Mouse (Mus musculus) duodenum, adult 2 months (tissue): ENCODE results near the gene Gm5431. TPM values are rescaled to one million over a fixed set of nuclear protein-coding genes. Genes with fewer than 3 reads are reported as not detected.

Experiments
- polyA plus RNA-seq: library from polyadenylated mRNA; depleted of rRNA; stranded (reverse); fragments of >200 nt; gene quantifications from 2 replicates; pipeline ENCODE4 v1.2.3, GENCODE M21; 2012; ENCODE audit warnings: low replicate concordance; rRNA removed

Gm5431 gene
- polyA plus RNA-seq: 0.06 and 0.66 TPM in 2 replicates

GRCm38 (mm10) chr11:48902021-48902420, at the start of gene Gm5431:
TSS of gene Gm5431 (minus strand) at chr11:48902214.

DNA sequence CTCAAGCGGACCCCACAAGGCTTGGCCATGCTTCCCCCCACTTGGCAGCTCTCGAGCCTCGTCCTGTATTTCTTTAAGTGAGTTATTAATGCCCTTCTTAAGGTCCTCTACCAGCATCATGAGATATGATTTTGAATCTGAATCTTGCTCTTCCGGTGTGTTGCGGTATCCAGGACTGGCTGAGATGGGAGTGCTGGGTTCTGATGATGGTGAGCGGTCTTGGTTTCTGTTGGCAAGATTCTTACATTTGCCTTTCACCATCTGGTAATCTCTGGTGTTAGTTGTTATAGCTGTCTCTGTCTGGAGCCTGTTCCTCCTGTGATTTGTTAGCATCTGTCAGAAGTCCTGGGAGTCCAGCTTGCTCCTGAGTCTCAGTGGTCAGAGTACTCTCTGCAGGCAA, 44.1 kb upstream of the Gm5431 start, which contains the start of gene Psme2b:
TSS of gene Psme2b (minus strand) at position 101 of the 400 bp plus-strand sequence.

DNA sequence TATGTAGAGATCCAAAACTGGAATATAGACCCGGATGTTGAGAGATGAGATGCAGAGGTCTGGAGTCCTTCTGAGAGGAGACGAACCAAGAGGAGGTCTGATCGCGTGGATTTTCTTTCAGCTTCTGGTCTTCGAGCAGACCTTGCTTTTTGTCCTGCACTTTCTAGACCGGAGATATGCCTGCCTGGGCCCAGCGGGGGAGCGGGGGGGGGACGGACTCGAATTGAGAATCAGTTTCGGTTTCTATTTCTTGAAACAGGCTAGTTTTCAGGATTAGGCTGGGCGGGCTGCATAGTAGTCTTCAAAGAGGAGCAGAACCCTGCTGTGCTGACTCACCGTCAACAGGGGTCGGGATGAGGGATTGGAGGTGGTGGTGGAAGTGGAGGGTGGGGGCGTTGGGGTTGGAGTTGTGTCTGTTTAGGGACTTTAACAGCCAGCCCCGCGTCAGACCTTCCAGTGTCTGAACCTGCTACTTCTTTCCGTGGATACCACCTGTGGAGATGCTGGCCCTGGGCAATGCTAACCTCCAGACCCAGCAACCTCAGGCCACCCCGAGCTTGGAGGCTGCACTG, 30.7 kb downstream of the Gm5431 start, which contains the start of gene Irgm1:
TSS of gene Irgm1 (minus strand) at position 483 of the 572 bp plus-strand sequence.

Other genes with a start within 250 kb of the Gm5431 start
- 1,617 and 1,811 TPM in 2 replicates for gene Rack1, start 101.9 kb downstream of the Gm5431 start, polyA plus RNA-seq
- 18.0 and 20.2 TPM in 2 replicates for gene Trim41, start 84.9 kb downstream of the Gm5431 start, polyA plus RNA-seq
- 6.0 and 12.8 TPM in 2 replicates for gene Trim7, start 76.1 kb downstream of the Gm5431 start, polyA plus RNA-seq
- 2.8 and 3.5 TPM in 2 replicates for gene Gm12184, start 75.6 kb downstream of the Gm5431 start, polyA plus RNA-seq
- gene Irgm1, start 30.5 kb downstream of the Gm5431 start, polyA plus RNA-seq: 1.4 and 1.5 TPM in 2 replicates
- 4.3 and 16.0 TPM in 2 replicates for gene Psme2b, start 44.0 kb upstream of the Gm5431 start, polyA plus RNA-seq
- gene Olfr56, start 76.7 kb upstream of the Gm5431 start, polyA plus RNA-seq: 0.07 TPM in 1 of 2 replicates, not detected in the other
- 0.21 and 0.46 TPM in 2 replicates for gene 9930111J21Rik1, start 77.2 kb upstream of the Gm5431 start, polyA plus RNA-seq
- 0.04 and 0.05 TPM in 2 replicates for gene Gm12185, start 90.0 kb upstream of the Gm5431 start, polyA plus RNA-seq
- gene Tgtp1, start 92.0 kb upstream of the Gm5431 start, polyA plus RNA-seq: 0.16 and 0.33 TPM in 2 replicates
- gene 9930111J21Rik2, start 149.0 kb upstream of the Gm5431 start, polyA plus RNA-seq: 0.05 and 0.09 TPM in 2 replicates
- gene Tgtp2, start 162.0 kb upstream of the Gm5431 start, polyA plus RNA-seq: 0.18 and 0.72 TPM in 2 replicates
- gene Ifi47, start 174.4 kb upstream of the Gm5431 start, polyA plus RNA-seq: 2.2 and 5.1 TPM in 2 replicates
- gene Olfr1396, start 212.7 kb upstream of the Gm5431 start, polyA plus RNA-seq: not detected in 2 replicates
- gene Olfr1395, start 240.1 kb upstream of the Gm5431 start, polyA plus RNA-seq: not detected in 2 replicates